19 mouse cellular contexts compared by ENCODE assay signal in genomic region chr3:14952169-14952729, GRCm38 (mm10).
A peak's percentile ranks its signal among the peaks of the same experiment; 100 is the strongest.
DNase-seq lines count a peak whose midpoint lies in the region; ATAC-seq and TF ChIP-seq lines count a peak whose summit lies in the region.
"Had no signal": no experiment of that assay in that cellular context is flagged by ENCODE, and none has a peak within 500 bp of the region (broad histone marks: within the 10 kb centered on the region; RNA-seq: fewer than 3 reads in every experiment).

No protein-coding gene starts in this region.

- peaks cover 8% of the 10 kb centered on the region for H3K4me1 ChIP-seq in lung, embryonic 14.5 days (ENCODE audit: insufficient read depth)
- no peaks in the 10 kb centered on the region for H3K4me1 ChIP-seq in forebrain, embryonic 15.5 days
- H3K4me1 ChIP-seq: embryonic facial prominence, embryonic 10.5 days; forebrain, embryonic 13.5 days; heart, embryonic 15.5 days; hindbrain, embryonic 13.5 days had no signal

- H3K36me3 ChIP-seq in lung, embryonic 14.5 days (ENCODE audit: insufficient read depth) = no peaks in the 10 kb centered on the region
- no peaks in the 10 kb centered on the region for H3K36me3 ChIP-seq in forebrain, embryonic 15.5 days
- H3K36me3 ChIP-seq: embryonic facial prominence, embryonic 10.5 days; heart, embryonic 15.5 days; hindbrain, embryonic 13.5 days had no signal

- peak; percentile 92 for ATAC-seq in lung, embryonic 14.5 days (ENCODE audit: insufficient read depth)
- no peak for ATAC-seq in forebrain, embryonic 15.5 days (replicated peaks)
- ATAC-seq: forebrain, embryonic 13.5 days; hindbrain, postnatal 0 days had no signal

- TF ChIP-seq CTCF in lung, embryonic 14.5 days (IDR thresholded peaks at IDR 0.05; ENCODE audit: low read depth) = no peak

- no peaks in the 10 kb centered on the region for H3K27me3 ChIP-seq in lung, embryonic 14.5 days (ENCODE audit: insufficient read depth, low read length)
- no peaks in the 10 kb centered on the region for H3K27me3 ChIP-seq in forebrain, embryonic 15.5 days
- H3K27me3 ChIP-seq: forebrain, embryonic 13.5 days; heart, embryonic 15.5 days; hindbrain, embryonic 13.5 days had no signal

- H3K4me3 ChIP-seq in lung, embryonic 14.5 days (ENCODE audit: low read depth, low read length) = no peak overlapping the region
- H3K4me3 ChIP-seq in forebrain, embryonic 15.5 days = no peak overlapping the region
- H3K4me3 ChIP-seq: embryonic facial prominence, embryonic 10.5 days; forebrain, embryonic 13.5 days; heart, adult 2 months; heart, embryonic 15.5 days; hindbrain, embryonic 13.5 days had no signal

- H3K27ac ChIP-seq in lung, embryonic 14.5 days (ENCODE audit: low read depth) = peak overlapping the region; percentile 60; the same call in 1 of the 2 replicates
- no peak overlapping the region for H3K27ac ChIP-seq in forebrain, embryonic 15.5 days (replicated peaks)
- H3K27ac ChIP-seq: embryonic facial prominence, embryonic 10.5 days; forebrain, embryonic 13.5 days; heart, adult 2 months; heart, embryonic 15.5 days; hindbrain, embryonic 13.5 days; hindbrain, postnatal 0 days had no signal

- H3K9me3 ChIP-seq in lung, embryonic 14.5 days (ENCODE audit: low read depth, low read length) = no peaks in the 10 kb centered on the region
- H3K9me3 ChIP-seq in forebrain, embryonic 15.5 days = no peaks in the 10 kb centered on the region
- H3K9me3 ChIP-seq: embryonic facial prominence, embryonic 10.5 days; forebrain, embryonic 13.5 days; heart, embryonic 15.5 days; hindbrain, embryonic 13.5 days had no signal

- no peak overlapping the region for H3K4me2 ChIP-seq in lung, embryonic 14.5 days
- no peak overlapping the region for H3K4me2 ChIP-seq in forebrain, embryonic 15.5 days (replicated peaks)
- H3K4me2 ChIP-seq: forebrain, embryonic 13.5 days; heart, embryonic 11.5 days; heart, embryonic 15.5 days; hindbrain, embryonic 13.5 days had no signal

- peak; percentile 19 for DNase-seq in cerebellum, adult 9-11 months
- no peak for DNase-seq in cerebellum, adult 11-12 months
- DNase-seq in lung, embryonic 14.5 days = peak; percentile 92
- no peak for DNase-seq in lung, adult 18-20 months
- peak; percentile 17 for DNase-seq in 3T3-L1 (ENCODE audit: low read depth, low spot score)
- DNase-seq in brain, adult 2 months (ENCODE audit: low read depth, low spot score) = peak; percentile 45
- no peak for DNase-seq in gastrocnemius, adult 8-10 months (ENCODE audit: low spot score in 2 of 2)
- DNase-seq: adrenal gland, postnatal 10 days; gastrocnemius, postnatal 10 days; heart, adult 2 months; heart, postnatal 14 days; kidney, adult 18-20 months had no signal

- WGBS in lung, embryonic 14.5 days = 35% methylated on average over 3 of the region's 3 CpGs
- 77% methylated on average over 3 of the region's 3 CpGs for WGBS in forebrain, embryonic 15.5 days

- H3K9ac ChIP-seq in lung, embryonic 14.5 days = no peak overlapping the region
- H3K9ac ChIP-seq in forebrain, embryonic 15.5 days (replicated peaks) = no peak overlapping the region
- H3K9ac ChIP-seq: forebrain, embryonic 13.5 days; heart, embryonic 15.5 days; hindbrain, embryonic 13.5 days had no signal

Comparison
In these comparisons a context has a peak if more than half of its experiments do, and no peak if none do; other contexts are left out.
1. DNase-seq: peak in cerebellum, adult 9-11 months (single experiment), lung, embryonic 14.5 days (single experiment), 3T3-L1 (single experiment) and brain, adult 2 months (single experiment); none in cerebellum, adult 11-12 months (single experiment), lung, adult 18-20 months (0 of 2) and gastrocnemius, adult 8-10 months (0 of 2).